Mouse (Mus musculus) MEL-GATA-1-ER (cell line): Measurements from ENCODE around the gene Ccnl1.

Experiments used
- DNase-seq: peaks from one replicate; pipeline ENCODE4 v3.0.0-alpha.2; 2012; ENCODE audit warnings: low read depth; ENCODE audit errors: extremely low read depth

Gene Ccnl1

GRCm38 (mm10) chr3:65959416-65960001 lies 1.5 kb upstream of the Ccnl1 start:
- no peak for DNase-seq

DNA sequence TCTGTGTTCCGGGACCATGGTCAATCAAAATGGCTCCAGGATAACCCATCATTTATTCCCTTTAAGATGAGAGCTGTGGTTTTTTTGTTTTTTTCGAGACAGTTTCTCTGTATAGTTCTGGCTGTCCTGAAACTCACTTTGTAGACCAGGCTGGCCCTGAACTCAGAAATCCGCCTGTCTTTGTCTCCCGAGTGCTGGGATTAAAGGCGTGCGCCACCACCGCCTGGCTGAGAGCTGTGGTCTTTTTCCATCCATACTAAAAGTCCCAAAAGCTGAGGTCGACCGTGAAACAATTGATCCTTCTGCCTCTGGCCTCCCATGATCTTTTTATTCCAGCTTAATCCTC lies 764 bp upstream of the Ccnl1 start:
- no peak for DNase-seq

- no peak for DNase-seq
These were observed 563 bp downstream of the Ccnl1 start for GRCm38 (mm10) chr3:65957271-65958101.

DNA sequence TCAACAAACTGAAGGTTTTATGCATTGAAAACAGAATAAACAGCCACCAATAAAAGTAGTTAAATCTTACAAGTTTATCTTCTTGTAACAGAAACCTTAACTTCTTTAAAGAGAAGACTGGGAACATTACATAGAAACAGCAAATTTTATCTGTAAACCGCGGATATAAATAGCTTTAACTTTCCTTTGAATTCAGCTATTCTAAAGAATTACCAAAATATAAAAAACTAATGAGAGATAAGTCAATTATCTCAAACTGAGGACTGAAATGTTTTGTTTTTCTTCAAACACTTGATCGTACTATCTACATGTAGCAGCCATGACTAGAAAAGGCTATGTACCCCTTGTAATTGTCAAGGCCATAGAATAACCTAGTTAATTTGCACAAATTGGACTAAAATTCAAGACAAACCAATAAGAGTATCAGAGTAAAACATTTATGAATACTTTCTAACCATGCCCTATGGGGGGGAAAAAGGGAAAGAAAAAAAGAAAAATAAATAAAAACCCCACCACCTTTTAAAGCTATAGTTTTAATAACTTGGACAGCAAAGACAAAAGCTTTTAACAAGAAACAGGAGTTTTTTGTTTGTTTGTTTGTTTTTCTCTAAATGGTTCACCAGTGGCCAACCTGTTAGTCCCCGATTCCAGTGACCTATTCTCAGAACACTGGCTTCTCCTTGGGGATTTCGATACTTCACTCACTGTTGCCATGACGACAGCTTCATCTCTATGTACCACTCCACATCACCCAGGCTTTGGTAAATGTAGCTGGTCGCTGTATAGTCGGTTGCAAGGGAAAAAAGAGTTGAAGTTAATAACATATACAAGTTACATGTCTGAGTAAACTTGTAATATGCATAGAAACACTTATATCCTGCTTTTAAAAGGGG lies 3.3 kb downstream of the Ccnl1 start:
- no peak for DNase-seq

DNA sequence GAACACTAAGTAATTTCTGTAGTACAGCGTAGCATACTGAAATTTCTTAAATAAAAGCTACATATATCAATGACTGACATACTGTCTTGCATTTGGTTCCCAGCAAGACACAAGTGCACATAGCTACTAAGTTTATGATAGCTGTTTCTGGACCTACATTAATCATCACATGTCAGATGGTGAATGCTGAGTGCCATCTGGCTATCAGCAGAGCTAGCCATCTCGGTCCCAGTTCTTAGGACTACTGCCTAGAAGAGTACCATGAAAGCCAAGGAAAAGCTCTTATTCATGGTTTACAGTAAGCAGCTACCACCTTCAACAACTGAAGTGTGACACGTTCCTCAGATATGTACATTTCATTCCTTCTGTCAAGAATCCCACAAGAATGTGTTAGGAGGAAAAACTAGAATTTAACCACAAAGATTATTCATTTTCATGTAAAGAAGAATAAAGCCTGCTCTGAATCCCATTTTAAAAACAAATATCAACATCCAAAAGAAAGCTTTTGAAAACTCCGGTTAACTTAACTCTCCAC lies 7.2 kb downstream of the Ccnl1 start:
- no peak for DNase-seq

DNA sequence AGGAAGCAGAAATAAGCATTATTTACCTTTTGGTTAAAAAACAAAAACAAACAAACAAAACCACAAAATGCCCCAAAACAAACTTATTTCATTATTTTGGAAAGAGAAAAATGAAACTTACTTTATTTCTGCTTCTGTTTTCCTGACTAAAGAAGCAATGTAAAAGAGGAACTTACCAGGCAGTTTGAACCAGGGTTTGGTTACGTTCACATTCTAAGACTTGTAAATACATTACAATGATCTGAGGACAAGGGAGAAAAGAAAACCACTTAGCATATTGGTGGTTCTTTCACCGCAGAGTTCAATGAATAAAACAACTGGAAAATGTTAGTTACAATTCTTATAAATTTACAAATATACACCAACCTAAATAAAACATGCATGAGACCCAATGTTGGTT lies 7.7 kb downstream of the Ccnl1 start:
- no peak for DNase-seq

DNA sequence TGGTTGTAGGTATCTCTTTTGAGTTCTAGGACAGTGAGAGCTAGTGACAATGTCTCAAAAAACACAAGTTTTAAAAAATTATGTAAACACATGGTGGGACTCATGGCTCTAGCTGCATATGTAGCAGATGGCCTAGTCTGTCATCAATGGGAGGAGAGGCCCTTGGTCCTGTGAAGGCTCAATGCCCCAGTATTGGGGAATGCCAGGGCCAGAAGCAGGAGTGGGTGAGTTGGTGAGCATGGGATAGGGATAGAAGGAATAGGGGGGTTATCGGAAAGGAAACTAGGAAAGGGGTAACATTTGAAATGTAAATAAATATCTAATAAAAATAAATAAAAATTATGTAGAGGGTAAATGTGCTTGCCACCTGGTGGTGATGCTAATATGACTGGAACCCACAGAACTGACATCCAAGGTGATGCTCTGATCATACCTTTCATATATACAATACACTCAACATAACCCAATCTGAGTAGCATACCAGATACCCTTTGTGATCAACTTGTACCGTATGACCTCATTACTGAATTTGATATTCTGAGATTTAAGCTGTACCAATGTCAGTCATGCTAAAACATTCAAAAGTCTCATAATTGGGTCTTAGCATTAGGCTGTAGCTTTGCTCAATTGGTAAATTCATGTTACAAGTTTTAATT lies 12.6 kb downstream of the Ccnl1 start:
- DNase-seq, result no peak

- no peak for DNase-seq
These were observed 13.3 kb downstream of the Ccnl1 start for GRCm38 (mm10) chr3:65944713-65945112.

DNA sequence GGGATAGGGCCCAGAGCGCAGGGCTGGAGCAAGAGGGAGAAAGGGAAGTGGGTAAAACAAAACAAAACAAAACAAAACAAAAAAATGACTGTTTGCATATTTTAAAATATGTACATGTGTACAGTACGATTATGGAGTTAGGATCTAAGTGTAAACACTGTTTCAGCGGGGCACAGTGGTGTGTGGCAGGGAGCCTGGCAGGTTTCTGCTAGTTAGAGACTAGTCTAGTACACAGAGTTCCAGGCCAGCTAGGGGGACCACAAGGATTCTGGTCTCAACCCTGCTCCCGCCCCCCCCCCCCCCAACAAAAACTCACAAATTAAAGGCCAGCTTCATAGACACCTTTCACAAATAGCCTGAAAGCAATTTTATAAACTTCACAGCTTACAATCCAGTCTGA lies 14.6 kb downstream of the Ccnl1 start:
- DNase-seq, result no peak

DNA sequence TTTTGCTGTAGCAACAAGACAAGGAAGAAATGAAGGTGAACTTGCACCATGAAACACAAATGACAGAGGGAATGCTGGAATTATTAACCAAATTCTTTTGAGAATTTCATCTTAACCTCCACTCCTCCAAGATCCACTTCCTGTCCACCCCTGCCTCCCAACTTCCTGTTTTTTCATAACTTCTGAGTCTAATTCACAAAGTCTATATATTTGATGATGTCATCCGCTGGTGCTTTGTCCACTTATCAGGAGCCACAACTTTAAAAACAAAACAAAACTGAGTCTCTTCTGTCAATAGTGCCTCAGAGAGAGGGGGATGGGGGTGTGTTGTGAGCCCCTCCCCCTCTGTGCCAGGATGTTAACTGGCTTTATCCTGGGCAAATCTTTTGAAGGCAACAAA lies 17.0 kb downstream of the Ccnl1 start:
- no peak for DNase-seq

- no peak for DNase-seq
These were observed 19.8 kb downstream of the Ccnl1 start for GRCm38 (mm10) chr3:65938211-65938610.

DNA sequence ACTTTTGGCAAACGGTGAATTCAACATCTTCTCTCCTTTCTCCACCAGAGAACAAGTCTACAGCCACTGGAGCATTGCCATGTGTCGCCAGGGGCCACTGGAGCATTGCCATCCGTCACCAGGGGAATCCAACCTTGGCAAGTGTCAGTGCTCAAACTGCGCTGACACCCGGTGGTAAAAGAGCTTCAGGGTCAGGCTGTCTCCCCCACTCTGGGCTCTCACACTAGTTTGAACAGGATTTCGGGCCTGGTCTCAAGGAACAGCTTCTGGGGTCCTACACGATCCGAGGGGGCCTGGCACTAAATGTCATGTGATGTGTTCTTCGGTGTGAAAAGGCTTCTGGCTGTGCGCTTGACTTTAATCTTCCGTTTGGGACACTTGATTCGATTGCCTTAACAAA lies 21.7 kb downstream of the Ccnl1 start:
- no peak for DNase-seq

- DNase-seq, result no peak
These were observed 22.9 kb downstream of the Ccnl1 start for GRCm38 (mm10) chr3:65935153-65935552.

- DNase-seq, result no peak
These were observed 24.3 kb downstream of the Ccnl1 start for GRCm38 (mm10) chr3:65933726-65934125.

DNA sequence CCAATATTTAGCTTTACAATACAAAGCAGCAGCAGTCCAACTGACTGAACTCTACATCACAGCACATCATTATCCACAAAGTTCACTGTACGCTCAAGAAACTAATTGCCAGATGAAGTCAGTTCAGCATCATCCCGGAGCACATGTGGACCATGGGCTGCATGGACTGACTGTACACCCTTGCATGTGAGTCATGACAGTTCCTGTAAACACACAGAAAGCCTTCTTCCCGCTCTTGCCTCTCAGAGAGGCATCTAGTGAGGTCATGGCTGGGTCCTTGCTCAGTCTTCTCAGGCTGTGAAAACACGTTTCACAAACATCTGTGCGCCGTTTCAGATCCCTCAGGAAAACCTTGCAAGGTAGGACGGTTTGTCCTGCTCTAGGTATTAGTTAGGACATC lies 26.5 kb downstream of the Ccnl1 start:
- no peak for DNase-seq

GRCm38 (mm10) chr3:65930636-65931035 lies 27.4 kb downstream of the Ccnl1 start:
- DNase-seq, result no peak

GRCm38 (mm10) chr3:65929821-65930633 lies 28.0 kb downstream of the Ccnl1 start:
- DNase-seq, result peak; percentile 74

DNA sequence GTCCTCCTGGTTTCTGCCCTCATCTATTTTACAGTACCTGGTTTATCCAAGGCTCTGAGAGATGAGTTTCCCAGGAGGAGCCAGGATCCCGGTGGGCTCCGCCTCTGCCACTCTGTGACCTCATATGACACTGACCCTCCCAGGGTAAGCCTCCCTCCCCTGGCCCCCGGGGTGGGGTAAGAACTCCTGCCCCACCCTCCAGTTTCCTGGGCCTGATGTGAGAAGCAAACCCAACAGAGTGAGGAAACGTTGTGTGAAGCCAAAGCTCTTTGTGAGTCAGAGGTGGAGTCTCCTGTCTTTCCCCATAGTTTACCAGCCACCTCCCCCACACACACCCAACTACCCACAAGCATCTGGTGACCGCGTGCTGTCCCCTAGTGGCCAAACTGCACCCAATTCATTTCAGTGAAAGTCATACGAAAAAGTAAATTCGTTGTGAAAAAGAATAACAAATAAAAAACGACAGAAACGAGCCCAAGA lies 28.7 kb downstream of the Ccnl1 start:
- peak; percentile 70 for DNase-seq

DNA sequence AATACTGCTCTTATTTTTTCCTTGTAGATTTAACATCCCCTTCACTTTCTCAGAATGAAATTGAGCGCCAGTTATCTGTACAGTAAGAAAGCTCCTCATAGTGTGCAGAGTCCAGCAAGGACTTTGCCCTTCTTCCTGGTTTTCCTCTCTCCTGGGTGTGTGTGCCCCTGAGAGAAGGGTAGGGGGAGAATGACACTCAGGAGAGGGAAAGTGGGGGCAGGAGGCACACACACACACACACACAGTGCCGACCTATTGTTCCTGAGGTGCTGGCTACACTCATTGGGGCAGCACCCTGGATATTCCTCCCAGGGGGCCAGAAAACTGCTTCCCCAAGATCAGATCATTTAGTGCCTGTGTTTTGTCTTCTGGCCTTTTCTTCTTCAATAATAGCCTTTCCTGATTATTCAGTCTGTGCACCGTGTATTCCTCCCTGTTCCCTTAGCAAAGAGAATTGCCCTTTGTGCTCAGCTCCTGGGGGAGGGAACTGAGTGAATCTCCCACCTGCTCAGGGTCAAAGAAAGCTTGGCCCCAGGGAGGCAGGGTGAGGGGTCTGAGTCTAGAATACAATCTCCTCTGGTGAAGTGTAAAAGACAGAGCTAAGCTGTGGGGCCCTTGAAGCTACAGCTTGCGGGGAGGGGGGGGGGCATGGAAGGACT lies 29.3 kb downstream of the Ccnl1 start:
- DNase-seq, result no peak

GRCm38 (mm10) chr3:65927685-65928084 lies 30.4 kb downstream of the Ccnl1 start:
- DNase-seq, result no peak
